ENCODE assay signal across 12 mouse cellular contexts in genomic region chr10:18081536-18081935, GRCm38 (mm10).
"Had no signal": no experiment of that assay in that cellular context is flagged by ENCODE, and none has a peak within 500 bp of the region (broad histone marks: within the 10 kb centered on the region; RNA-seq: fewer than 3 reads in every experiment).

No protein-coding gene starts in this region.

- H3K4me2 ChIP-seq: limb, embryonic 13.5 days; midbrain, embryonic 13.5 days; neural tube, embryonic 13.5 days had no signal

- DNase-seq: kidney, adult 8-10 months; kidney, postnatal 25 days; layer of hippocampus, adult 9-11 months; layer of hippocampus, postnatal 36 days; lung, adult 18-20 months; right cerebral cortex, adult 18-20 months; right cerebral cortex, postnatal 25 days; thymus, postnatal 36 days had no signal

- H3K27me3 ChIP-seq: limb, embryonic 13.5 days; midbrain, embryonic 13.5 days; neural tube, embryonic 13.5 days had no signal

- ATAC-seq: midbrain, embryonic 13.5 days had no signal

- H3K27ac ChIP-seq: limb, embryonic 13.5 days; liver, embryonic 14.5 days; neural tube, embryonic 13.5 days had no signal

- H3K9ac ChIP-seq: limb, embryonic 13.5 days; liver, embryonic 14.5 days; midbrain, embryonic 13.5 days; neural tube, embryonic 13.5 days had no signal

- H3K4me1 ChIP-seq: limb, embryonic 13.5 days had no signal

- H3K4me3 ChIP-seq: limb, embryonic 13.5 days; midbrain, embryonic 13.5 days; neural tube, embryonic 13.5 days had no signal
